Mouse (Mus musculus) CH12F3 (cell line): ENCODE data around the gene Gm13288.
"Not testable (repeated sequence)": the region's sequence is repeated elsewhere in the genome, so short reads cannot be mapped to it uniquely, and the experiment has no call there.

Experiments used
- in situ Hi-C: fragments of 300-500 bp; cut with MboI; formaldehyde crosslinking; loops from 2 replicates; pipeline ENCODE4 v1.14.3; 2020; ENCODE audit warnings: low sequenced_read_pairs

The Gm13288 gene

GRCm38 (mm10) chr4:88805231-88805630, at the start of gene Gm13288:
TSS of gene Gm13288 (plus strand) at chr4:88805531.
- in situ Hi-C loops: not testable (repeated sequence)

- in situ Hi-C loops: not testable (repeated sequence)
Observed at GRCm38 (mm10) chr4:88756581-88757513, 48.5 kb upstream of the Gm13288 start.

DNA sequence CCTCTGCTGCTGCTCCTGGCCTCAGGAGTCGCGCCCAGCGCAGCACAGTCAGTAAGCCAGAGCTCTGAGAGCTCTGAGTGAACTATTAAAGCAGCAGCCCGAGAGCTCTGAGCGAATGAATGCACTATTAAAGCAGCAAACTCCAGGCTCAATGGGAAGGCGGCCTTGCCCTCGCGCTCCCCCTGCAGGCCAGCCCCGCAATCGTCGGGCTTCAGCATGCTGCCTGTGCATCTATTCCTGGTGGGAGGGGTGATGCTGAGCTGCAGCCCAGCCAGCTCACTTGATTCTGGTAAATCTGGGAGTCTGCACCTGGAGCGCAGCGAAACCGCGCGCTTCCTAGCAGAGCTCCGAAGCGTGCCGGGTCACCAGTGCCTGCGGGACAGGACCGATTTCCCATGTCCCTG, 47.7 kb upstream of the Gm13288 start:
- in situ Hi-C loops: not testable (repeated sequence)

GRCm38 (mm10) chr4:88758751-88759150, 46.6 kb upstream of the Gm13288 start:
- in situ Hi-C loops: not testable (repeated sequence)

- in situ Hi-C loops: not testable (repeated sequence)
Observed at GRCm38 (mm10) chr4:88759610-88760268, 45.6 kb upstream of the Gm13288 start, which contains the start of gene Gm13283. TSS of gene Gm13283 (plus strand) at chr4:88760119.

DNA sequence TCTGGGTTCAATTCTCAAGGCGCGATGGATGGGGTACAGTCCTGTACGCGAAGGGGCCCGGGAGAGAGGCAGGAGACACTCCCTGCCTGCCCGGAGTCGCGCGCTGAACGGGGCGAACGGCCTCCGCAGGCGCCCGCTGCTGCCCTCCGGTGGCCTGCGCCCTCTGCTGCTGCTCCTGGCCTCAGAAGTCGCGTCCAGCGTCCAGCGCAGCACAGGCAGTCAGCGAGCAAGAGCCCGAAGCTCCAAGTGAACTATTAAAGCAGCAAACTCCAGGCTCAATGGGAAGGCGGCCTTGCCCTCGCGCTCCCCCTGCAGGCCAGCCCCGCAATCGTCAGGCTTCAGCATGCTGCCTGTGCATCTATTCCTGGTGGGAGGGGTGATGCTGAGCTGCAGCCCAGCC, 44.9 kb upstream of the Gm13288 start:
- in situ Hi-C loops: not testable (repeated sequence)

GRCm38 (mm10) chr4:88761776-88762175, 43.6 kb upstream of the Gm13288 start:
- in situ Hi-C loops: not testable (repeated sequence)

GRCm38 (mm10) chr4:88762341-88762740, 43.0 kb upstream of the Gm13288 start:
- in situ Hi-C loops: not testable (repeated sequence)

DNA sequence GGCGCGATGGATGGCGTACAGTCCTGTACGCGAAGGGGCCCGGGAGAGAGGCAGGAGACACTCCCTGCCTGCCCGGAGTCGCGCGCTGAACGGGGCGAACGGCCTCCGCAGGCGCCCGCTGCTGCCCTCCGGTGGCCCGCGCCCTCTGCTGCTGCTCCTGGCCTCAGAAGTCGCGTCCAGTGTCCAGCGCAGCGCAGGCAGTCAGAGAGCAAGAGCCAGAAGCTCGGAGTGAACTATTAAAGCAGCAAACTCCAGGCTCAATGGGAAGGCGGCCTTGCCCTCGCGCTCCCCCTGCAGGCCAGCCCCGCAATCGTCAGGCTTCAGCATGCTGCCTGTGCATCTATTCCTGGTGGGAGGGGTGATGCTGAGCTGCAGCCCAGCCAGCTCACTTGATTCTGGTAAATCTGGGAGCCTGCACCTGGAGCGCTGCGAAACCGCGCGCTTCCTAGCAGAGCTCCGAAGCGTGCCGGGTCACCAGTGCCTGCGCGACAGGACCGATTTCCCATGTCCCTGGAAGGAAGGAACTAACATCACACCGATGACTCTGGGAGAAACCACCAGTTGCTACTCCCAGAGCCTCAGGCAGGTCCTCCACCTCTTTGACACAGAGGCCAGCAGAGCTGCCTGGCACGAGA, 41.8 kb upstream of the Gm13288 start:
- in situ Hi-C loops: not testable (repeated sequence)

DNA sequence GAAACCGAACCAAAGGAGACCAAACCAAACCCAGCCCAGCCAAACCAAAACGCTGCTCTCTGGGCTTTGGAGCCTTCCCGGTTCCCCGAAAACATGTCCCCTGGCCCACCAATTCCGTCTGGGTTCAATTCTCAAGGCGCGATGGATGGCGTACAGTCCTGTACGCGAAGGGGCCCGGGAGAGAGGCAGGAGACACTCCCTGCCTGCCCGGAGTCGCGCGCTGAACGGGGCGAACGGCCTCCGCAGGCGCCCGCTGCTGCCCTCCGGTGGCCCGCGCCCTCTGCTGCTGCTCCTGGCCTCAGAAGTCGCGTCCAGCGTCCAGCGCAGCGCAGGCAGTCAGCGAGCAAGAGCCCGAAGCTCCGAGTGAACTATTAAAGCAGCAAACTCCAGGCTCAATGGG, 31.8 kb upstream of the Gm13288 start, which contains the start of gene Gm13290:
Gm13290 (plus strand) TSS at position 301 of the 400 bp plus-strand sequence.
- in situ Hi-C loops: not testable (repeated sequence)

DNA sequence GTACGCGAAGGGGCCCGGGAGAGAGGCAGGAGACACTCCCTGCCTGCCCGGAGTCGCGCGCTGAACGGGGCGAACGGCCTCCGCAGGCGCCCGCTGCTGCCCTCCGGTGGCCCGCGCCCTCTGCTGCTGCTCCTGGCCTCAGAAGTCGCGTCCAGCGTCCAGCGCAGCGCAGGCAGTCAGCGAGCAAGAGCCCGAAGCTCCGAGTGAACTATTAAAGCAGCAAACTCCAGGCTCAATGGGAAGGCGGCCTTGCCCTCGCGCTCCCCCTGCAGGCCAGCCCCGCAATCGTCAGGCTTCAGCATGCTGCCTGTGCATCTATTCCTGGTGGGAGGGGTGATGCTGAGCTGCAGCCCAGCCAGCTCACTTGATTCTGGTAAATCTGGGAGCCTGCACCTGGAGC, 28.7 kb upstream of the Gm13288 start, which contains the start of gene Gm13289:
Gm13289 (plus strand) TSS at position 301 of the 400 bp plus-strand sequence.
- in situ Hi-C loops: not testable (repeated sequence)

- in situ Hi-C loops: not testable (repeated sequence)
Observed at GRCm38 (mm10) chr4:88779550-88779949, 25.8 kb upstream of the Gm13288 start, which contains the start of gene Gm13272. TSS of gene Gm13272 (plus strand) at chr4:88779850.

- in situ Hi-C loops: not testable (repeated sequence)
Observed at GRCm38 (mm10) chr4:88780320-88780719, 25.0 kb upstream of the Gm13288 start.

GRCm38 (mm10) chr4:88781831-88782230, 23.5 kb upstream of the Gm13288 start, which contains the start of gene Ifnz:
TSS of gene Ifnz (plus strand) at chr4:88782131.
- in situ Hi-C loops: not testable (repeated sequence)

GRCm38 (mm10) chr4:88782335-88782734, 23.0 kb upstream of the Gm13288 start:
- in situ Hi-C loops: not testable (repeated sequence)

- in situ Hi-C loops: not testable (repeated sequence)
Observed at GRCm38 (mm10) chr4:88785409-88785808, 19.9 kb upstream of the Gm13288 start, which contains the start of gene Gm13276. TSS of gene Gm13276 (plus strand) at chr4:88785709.

DNA sequence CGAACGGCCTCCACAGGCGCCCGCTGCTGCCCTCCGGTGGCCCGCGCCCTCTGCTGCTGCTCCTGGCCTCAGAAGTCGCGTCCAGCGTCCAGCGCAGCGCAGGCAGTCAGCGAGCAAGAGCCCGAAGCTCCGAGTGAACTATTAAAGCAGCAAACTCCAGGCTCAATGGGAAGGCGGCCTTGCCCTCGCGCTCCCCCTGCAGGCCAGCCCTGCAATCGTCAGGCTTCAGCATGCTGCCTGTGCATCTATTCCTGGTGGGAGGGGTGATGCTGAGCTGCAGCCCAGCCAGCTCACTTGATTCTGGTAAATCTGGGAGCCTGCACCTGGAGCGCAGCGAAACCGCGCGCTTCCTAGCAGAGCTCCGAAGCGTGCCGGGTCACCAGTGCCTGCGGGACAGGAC, 16.9 kb upstream of the Gm13288 start, which contains the start of gene Gm13277:
Gm13277 (plus strand) TSS at position 231 of the 400 bp plus-strand sequence.
- in situ Hi-C loops: not testable (repeated sequence)

DNA sequence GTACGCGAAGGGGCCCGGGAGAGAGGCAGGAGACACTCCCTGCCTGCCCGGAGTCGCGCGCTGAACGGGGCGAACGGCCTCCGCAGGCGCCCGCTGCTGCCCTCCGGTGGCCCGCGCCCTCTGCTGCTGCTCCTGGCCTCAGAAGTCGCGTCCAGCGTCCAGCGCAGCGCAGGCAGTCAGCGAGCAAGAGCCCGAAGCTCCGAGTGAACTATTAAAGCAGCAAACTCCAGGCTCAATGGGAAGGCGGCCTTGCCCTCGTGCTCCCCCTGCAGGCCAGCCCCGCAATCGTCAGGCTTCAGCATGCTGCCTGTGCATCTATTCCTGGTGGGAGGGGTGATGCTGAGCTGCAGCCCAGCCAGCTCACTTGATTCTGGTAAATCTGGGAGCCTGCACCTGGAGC, 14.1 kb upstream of the Gm13288 start, which contains the start of gene Gm13278:
Gm13278 (plus strand) TSS at position 301 of the 400 bp plus-strand sequence.
- in situ Hi-C loops: not testable (repeated sequence)

GRCm38 (mm10) chr4:88793936-88794675, 11.2 kb upstream of the Gm13288 start, which contains the start of gene Gm13275:
TSS of gene Gm13275 (plus strand) at chr4:88794487.
- in situ Hi-C loops: not testable (repeated sequence)

DNA sequence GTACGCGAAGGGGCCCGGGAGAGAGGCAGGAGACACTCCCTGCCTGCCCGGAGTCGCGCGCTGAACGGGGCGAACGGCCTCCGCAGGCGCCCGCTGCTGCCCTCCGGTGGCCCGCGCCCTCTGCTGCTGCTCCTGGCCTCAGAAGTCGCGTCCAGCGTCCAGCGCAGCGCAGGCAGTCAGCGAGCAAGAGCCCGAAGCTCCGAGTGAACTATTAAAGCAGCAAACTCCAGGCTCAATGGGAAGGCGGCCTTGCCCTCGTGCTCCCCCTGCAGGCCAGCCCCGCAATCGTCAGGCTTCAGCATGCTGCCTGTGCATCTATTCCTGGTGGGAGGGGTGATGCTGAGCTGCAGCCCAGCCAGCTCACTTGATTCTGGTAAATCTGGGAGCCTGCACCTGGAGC, 8.2 kb upstream of the Gm13288 start, which contains the start of gene Gm13279:
Gm13279 (plus strand) TSS at position 301 of the 400 bp plus-strand sequence.
- in situ Hi-C loops: not testable (repeated sequence)
